Mouse (Mus musculus): ENCODE measurements around the gene Rasgef1c.

GRCm38 (mm10) chr11:49891993-49892392 lies 9.6 kb upstream of the Rasgef1c start:
- TF ChIP-seq GATA1 (IDR thresholded peaks at IDR 0.05; ENCODE audit: low read length), result no peak
- TF ChIP-seq TAL1 (IDR thresholded peaks at IDR 0.05; ENCODE audit: low read length), result no peak

Data from erythroblast, embryonic 14.5 days (primary cell).